Mouse (Mus musculus) left cerebral cortex, postnatal 14 days (tissue): Measurements from ENCODE around the gene Osbpl5. TPM values are rescaled to one million over a fixed set of nuclear protein-coding genes. Genes with fewer than 3 reads are reported as not detected.
"Not testable (repeated sequence)": the region's sequence is repeated elsewhere in the genome, so short reads cannot be mapped to it uniquely, and the experiment has no call there.

ENCODE experiments used
- DNase-seq, 2 experiments: peaks; one replicate each; pipeline ENCODE4 v3.0.0; 2021 to 2022; ENCODE audit warnings: low spot score in 2 of 2, mixed read lengths in 1 of 2
- intact Hi-C: fragments of 180-260 bp; cut with DNase I; formaldehyde crosslinking; loops from one replicate; pipeline ENCODE4 v1.15.1; 2025
- microRNA-seq, 2 experiments: library from miRNA; unstranded; fragments of <30 nt; microRNA quantifications; one replicate each; pipeline ENCODE4 v1.2.0; 2022
- total RNA-seq, 2 experiments: library from RNA; stranded (reverse); gene quantifications; 2 replicates each; pipeline ENCODE4 v1.2.3; 2021

Gene Osbpl5
- total RNA-seq, 2 experiments from 2014 or later = 33.7 to 35.6 TPM

- intact Hi-C loops, DNase-seq: not testable (repeated sequence)
These were observed 75.9 kb downstream of the Osbpl5 start for GRCm38 (mm10) chr7:143680836-143681235.

- intact Hi-C loops, DNase-seq: not testable (repeated sequence)
These were observed 77.1 kb downstream of the Osbpl5 start for GRCm38 (mm10) chr7:143679650-143680049.

- DNase-seq = no peak
- intact Hi-C loops = loop anchor here (1.0 kb wide), 1 partner anchor 28 kb away; no protein-coding TSS in a partner anchor
These were observed 90.1 kb downstream of the Osbpl5 start for GRCm38 (mm10) chr7:143666427-143667311.

- no peak for DNase-seq
- intact Hi-C loops = no loop called here
These were observed 93.3 kb downstream of the Osbpl5 start for GRCm38 (mm10) chr7:143663470-143663869.

GRCm38 (mm10) chr7:143660797-143661196 lies 96.0 kb downstream of the Osbpl5 start:
- intact Hi-C loops = no loop called here
- DNase-seq = no peak

- DNase-seq = not testable (repeated sequence)
- intact Hi-C loops = loop anchor here (2.0 kb wide), 1 partner anchor 33 kb away; no protein-coding TSS in a partner anchor
These were observed 106.9 kb downstream of the Osbpl5 start for GRCm38 (mm10) chr7:143649769-143650346.

GRCm38 (mm10) chr7:143649034-143649768 lies 107.6 kb downstream of the Osbpl5 start, which contains the start of gene Tnfrsf22:
Tnfrsf22 (minus strand) TSS chr7:143649661.
- intact Hi-C loops = loop anchor here (2.0 kb wide), 1 partner anchor 34 kb away; no protein-coding TSS in a partner anchor
- DNase-seq = peak; percentile 77

GRCm38 (mm10) chr7:143643949-143644348 lies 112.8 kb downstream of the Osbpl5 start:
- intact Hi-C loops, DNase-seq: not testable (repeated sequence)

Small RNA genes within 50 kb of the gene (microRNA-seq; reads per million reads assigned to microRNA genes)
- 0 reads per million in 2 experiments for gene Gm22064

Other genes with a start within 250 kb of the Osbpl5 start
- gene Nap1l4, start 207.9 kb downstream of the Osbpl5 start, total RNA-seq = 100 to 1,000 TPM; 131 to 132 TPM
- gene Cars, start 156.9 kb downstream of the Osbpl5 start, total RNA-seq = 10 to 100 TPM; 54.3 to 56.5 TPM
- under 1 TPM; 0.11 to 0.15 TPM for gene Tnfrsf26, start 128.3 kb downstream of the Osbpl5 start, total RNA-seq
- gene Tnfrsf22, start 107.3 kb downstream of the Osbpl5 start, total RNA-seq = 1 to 10 TPM; 2.7 to 2.8 TPM
- gene Tnfrsf23, start 71.1 kb downstream of the Osbpl5 start, total RNA-seq = 1 to 10 TPM in 1 of 2 experiments, under 1 TPM in 1; 0.92 to 1.0 TPM
- not detected for gene Mrgprg, start 10.0 kb upstream of the Osbpl5 start, total RNA-seq
- 1 to 10 TPM; 7.4 to 8.7 TPM for gene Mrgpre, start 27.5 kb upstream of the Osbpl5 start, total RNA-seq
- gene Nadsyn1, start 65.9 kb upstream of the Osbpl5 start, total RNA-seq = 1 to 10 TPM; 5.4 to 5.6 TPM
- 10 to 100 TPM; 56.2 to 59.3 TPM for gene Dhcr7, start 66.2 kb upstream of the Osbpl5 start, total RNA-seq
- gene Gm498, start 109.9 kb upstream of the Osbpl5 start, total RNA-seq = not detected
- 100 to 1,000 TPM; 170 to 187 TPM for gene Shank2, start 244.9 kb upstream of the Osbpl5 start, total RNA-seq